Mouse (Mus musculus) megakaryocyte, embryonic 14.5 days (primary cell): ENCODE measurements around the gene Galnt2.

Source experiments
- FLI1 ChIP-seq: IDR thresholded peaks from 2 replicates; pipeline ENCODE4 v1.6.1; 2012; ENCODE audit warnings: low read length, inconsistent platforms, mixed read lengths
- GATA1 ChIP-seq: IDR thresholded peaks from 3 replicates; pipeline ENCODE4 v1.6.1; 2012; ENCODE audit warnings: mixed read lengths, low read length, inconsistent platforms, borderline replicate concordance

DNA sequence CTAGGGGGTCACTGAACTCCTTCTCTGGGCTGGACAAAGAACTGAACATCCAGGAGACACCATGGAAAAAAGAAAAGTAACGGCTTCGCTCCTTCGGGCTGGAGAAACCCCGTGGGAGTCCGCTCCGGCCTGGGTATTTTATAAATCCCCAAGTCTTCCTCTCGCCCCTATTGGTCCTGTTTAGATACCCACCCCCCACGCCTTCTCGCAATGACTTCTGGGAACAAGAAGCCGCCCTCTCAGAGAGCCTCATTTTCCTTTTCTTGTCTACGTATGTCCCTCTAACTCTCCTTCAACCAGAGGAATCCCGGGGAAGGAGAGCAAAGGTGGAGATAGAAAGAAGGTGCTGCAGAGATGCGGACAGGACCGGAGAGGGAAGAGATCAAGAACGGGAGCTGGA, 132.1 kb downstream of the Galnt2 start:
- TF ChIP-seq GATA1 (no peak), FLI1 (no peak)
